Comparison of ENCODE assay signal across 23 mouse cellular contexts in genomic region chr17:81335526-81335925, GRCm38 (mm10).
"Had no signal": no experiment of that assay in that cellular context is flagged by ENCODE, and none has a peak within 500 bp of the region (broad histone marks: within the 10 kb centered on the region; RNA-seq: fewer than 3 reads in every experiment).

No protein-coding gene starts in this region.

- H3K4me3 ChIP-seq: heart, adult 2 months; heart, embryonic 13.5 days; heart, embryonic 15.5 days; hindbrain, embryonic 13.5 days; hindbrain, embryonic 15.5 days; limb, embryonic 12.5 days; limb, embryonic 15.5 days; liver, embryonic 12.5 days had no signal

- H3K4me1 ChIP-seq: heart, embryonic 13.5 days; heart, embryonic 15.5 days; hindbrain, embryonic 13.5 days; hindbrain, embryonic 15.5 days; liver, embryonic 12.5 days had no signal

- H3K9ac ChIP-seq: heart, embryonic 13.5 days; heart, embryonic 15.5 days; hindbrain, embryonic 13.5 days; hindbrain, embryonic 15.5 days; limb, embryonic 12.5 days; limb, embryonic 15.5 days; liver, embryonic 12.5 days; liver, embryonic 14.5 days had no signal

- H3K4me2 ChIP-seq: heart, embryonic 11.5 days; heart, embryonic 13.5 days; heart, embryonic 15.5 days; hindbrain, embryonic 13.5 days; hindbrain, embryonic 15.5 days; limb, embryonic 15.5 days; liver, embryonic 12.5 days had no signal

- ATAC-seq: hindbrain, postnatal 0 days; intestine, embryonic 16.5 days; liver, embryonic 12.5 days had no signal

- H3K27me3 ChIP-seq: heart, embryonic 13.5 days; heart, embryonic 15.5 days; hindbrain, embryonic 13.5 days; hindbrain, embryonic 15.5 days; limb, embryonic 12.5 days; limb, embryonic 15.5 days; liver, embryonic 12.5 days had no signal

- H3K36me3 ChIP-seq: heart, embryonic 13.5 days; heart, embryonic 15.5 days; hindbrain, embryonic 13.5 days; hindbrain, embryonic 15.5 days; limb, embryonic 12.5 days; limb, embryonic 15.5 days; liver, embryonic 12.5 days had no signal

- H3K9me3 ChIP-seq: heart, embryonic 13.5 days; heart, embryonic 15.5 days; hindbrain, embryonic 13.5 days; hindbrain, embryonic 15.5 days; limb, embryonic 12.5 days; limb, embryonic 15.5 days; liver, embryonic 12.5 days had no signal

- DNase-seq: gastrocnemius, postnatal 14 days; gastrocnemius, postnatal 36 days; heart, adult 11 months; heart, adult 2 months; heart, postnatal 14 days; heart, postnatal 36 days; kidney, adult 8-10 months; kidney, postnatal 14 days; kidney, postnatal 36 days; layer of hippocampus, adult 9-11 months; layer of hippocampus, postnatal 36 days; left cerebral cortex, postnatal 4 days had no signal

- H3K27ac ChIP-seq: heart, adult 2 months; heart, embryonic 13.5 days; heart, embryonic 15.5 days; hindbrain, embryonic 13.5 days; hindbrain, embryonic 15.5 days; hindbrain, postnatal 0 days; limb, embryonic 12.5 days; limb, embryonic 15.5 days; liver, embryonic 12.5 days; liver, embryonic 14.5 days had no signal
